In the genomic region with DNA sequence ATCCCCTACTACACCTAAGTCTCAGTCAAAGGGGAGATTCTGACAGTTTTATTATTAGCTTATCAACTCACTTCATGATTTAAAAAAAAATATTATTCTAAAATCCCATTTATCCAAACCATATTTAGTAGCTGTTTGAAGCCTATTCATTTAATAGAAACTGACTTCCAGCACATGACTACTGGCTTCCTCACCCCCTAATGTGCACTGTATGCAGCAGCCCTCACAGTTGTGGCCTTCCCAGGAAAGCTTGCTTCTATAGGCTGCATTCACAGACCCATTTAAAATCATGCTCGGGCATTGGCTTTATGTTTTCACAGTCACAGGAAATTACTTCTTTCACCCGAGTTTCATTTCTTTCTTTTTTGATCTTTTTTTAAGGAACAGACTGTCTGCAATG, we compare ENCODE assay signal across 21 mouse cellular contexts.
A peak's percentile ranks its signal among the peaks of the same experiment; 100 is the strongest.
DNase-seq lines count a peak whose midpoint lies in the region; ATAC-seq and TF ChIP-seq lines count a peak whose summit lies in the region.
"Had no signal": no experiment of that assay in that cellular context is flagged by ENCODE, and none has a peak within 500 bp of the region (broad histone marks: within the 10 kb centered on the region; RNA-seq: fewer than 3 reads in every experiment).

No protein-coding gene starts in this region.

- 0 out of 2 replicates have a peak overlapping the region, but pooled peaks have one; percentile 4 for H3K27ac ChIP-seq in forebrain, postnatal 0 days (ENCODE audit: low read depth, low read length)
- H3K27ac ChIP-seq in forebrain, embryonic 16.5 days (ENCODE audit: low read length): no peak overlapping the region
- no peak overlapping the region for H3K27ac ChIP-seq in midbrain, embryonic 14.5 days (replicated peaks; ENCODE audit: low read depth, low read length)
- no peak overlapping the region for H3K27ac ChIP-seq in midbrain, embryonic 11.5 days (ENCODE audit: low read depth, low read length)
- H3K27ac ChIP-seq in midbrain, embryonic 15.5 days: no peak overlapping the region
- H3K27ac ChIP-seq in midbrain, embryonic 16.5 days (ENCODE audit: low read length): no peak overlapping the region

- H3K9me3 ChIP-seq in forebrain, postnatal 0 days (ENCODE audit: low read length): no peaks in the 10 kb centered on the region
- H3K9me3 ChIP-seq in forebrain, embryonic 16.5 days (ENCODE audit: control insufficient read depth, low read length): no peaks in the 10 kb centered on the region
- no peaks in the 10 kb centered on the region for H3K9me3 ChIP-seq in midbrain, embryonic 14.5 days (ENCODE audit: control insufficient read depth, low read length)
- no peaks in the 10 kb centered on the region for H3K9me3 ChIP-seq in midbrain, embryonic 11.5 days (ENCODE audit: control insufficient read depth, low read length)
- H3K9me3 ChIP-seq in midbrain, embryonic 15.5 days: no peaks in the 10 kb centered on the region
- H3K9me3 ChIP-seq in midbrain, embryonic 16.5 days (replicated peaks; ENCODE audit: control insufficient read depth, low read length, poor library complexity, severe bottlenecking): no peaks in the 10 kb centered on the region
- H3K9me3 ChIP-seq: G1E had no signal

- ATAC-seq in forebrain, postnatal 0 days: peak; percentile 54; the same call in 1 of the 2 replicates
- ATAC-seq in forebrain, embryonic 16.5 days: no peak
- no peak for ATAC-seq in midbrain, embryonic 14.5 days (ENCODE audit: low FRiP score, low TSS enrichment)
- ATAC-seq in midbrain, embryonic 11.5 days (ENCODE audit: low FRiP score): no peak
- 0 out of 2 replicates have a peak, but pooled peaks have one; percentile 56 for ATAC-seq in midbrain, embryonic 15.5 days (replicated peaks)
- no peak for ATAC-seq in midbrain, embryonic 16.5 days
- ATAC-seq: activated CD4-positive, CD25-positive, alpha-beta regulatory T cell, adult 4 months; CD4-positive, CD25-positive, alpha-beta regulatory T cell, adult 4 months; Patski had no signal

- TF ChIP-seq CTCF in forebrain, postnatal 0 days (IDR thresholded peaks at IDR 0.05; ENCODE audit: low read depth): no peak

- no peak overlapping the region for H3K9ac ChIP-seq in forebrain, postnatal 0 days
- no peak overlapping the region for H3K9ac ChIP-seq in forebrain, embryonic 16.5 days (replicated peaks; ENCODE audit: low read depth, low read length)
- no peak overlapping the region for H3K9ac ChIP-seq in midbrain, embryonic 14.5 days (replicated peaks; ENCODE audit: low read length)
- H3K9ac ChIP-seq in midbrain, embryonic 11.5 days (ENCODE audit: low read length): no peak overlapping the region
- no peak overlapping the region for H3K9ac ChIP-seq in midbrain, embryonic 15.5 days
- H3K9ac ChIP-seq in midbrain, embryonic 16.5 days (ENCODE audit: low read depth, low read length): no peak overlapping the region

- WGBS in forebrain, postnatal 0 days: 38% methylated on average over 2 of the region's 2 CpGs
- 41% methylated on average over 2 of the region's 2 CpGs for WGBS in forebrain, embryonic 16.5 days
- WGBS in midbrain, embryonic 14.5 days: 43% methylated on average over 2 of the region's 2 CpGs
- WGBS in midbrain, embryonic 11.5 days: 52% methylated on average over 2 of the region's 2 CpGs
- 30% methylated on average over 2 of the region's 2 CpGs for WGBS in midbrain, embryonic 15.5 days
- WGBS in midbrain, embryonic 16.5 days: 21% methylated on average over 2 of the region's 2 CpGs

- H3K4me1 ChIP-seq in forebrain, postnatal 0 days (ENCODE audit: insufficient read depth): no peaks in the 10 kb centered on the region
- H3K4me1 ChIP-seq in forebrain, embryonic 16.5 days (replicated peaks; ENCODE audit: control insufficient read depth, insufficient read depth, low read length): no peaks in the 10 kb centered on the region
- H3K4me1 ChIP-seq in midbrain, embryonic 14.5 days (ENCODE audit: control insufficient read depth, insufficient read depth, low read length): no peaks in the 10 kb centered on the region
- no peaks in the 10 kb centered on the region for H3K4me1 ChIP-seq in midbrain, embryonic 11.5 days (ENCODE audit: control insufficient read depth, insufficient read depth, low read length)
- H3K4me1 ChIP-seq in midbrain, embryonic 15.5 days: no peaks in the 10 kb centered on the region
- H3K4me1 ChIP-seq in midbrain, embryonic 16.5 days (ENCODE audit: control insufficient read depth, insufficient read depth, low read length): no peaks in the 10 kb centered on the region

- H3K27me3 ChIP-seq in forebrain, postnatal 0 days (ENCODE audit: insufficient read depth, low read length): no peaks in the 10 kb centered on the region
- no peaks in the 10 kb centered on the region for H3K27me3 ChIP-seq in forebrain, embryonic 16.5 days (replicated peaks; ENCODE audit: control insufficient read depth, insufficient read depth, low read length)
- no peaks in the 10 kb centered on the region for H3K27me3 ChIP-seq in midbrain, embryonic 14.5 days (ENCODE audit: control insufficient read depth, insufficient read depth, low read length)
- no peaks in the 10 kb centered on the region for H3K27me3 ChIP-seq in midbrain, embryonic 11.5 days (ENCODE audit: control insufficient read depth, insufficient read depth, low read length)
- H3K27me3 ChIP-seq in midbrain, embryonic 15.5 days (replicated peaks): no peaks in the 10 kb centered on the region
- no peaks in the 10 kb centered on the region for H3K27me3 ChIP-seq in midbrain, embryonic 16.5 days (ENCODE audit: control insufficient read depth, insufficient read depth, low read depth, low read length)
- H3K27me3 ChIP-seq: CH12.LX had no signal

- no peak for DNase-seq in forebrain, postnatal 0 days
- DNase-seq in midbrain, embryonic 14.5 days: peak; percentile 6
- no peak for DNase-seq in midbrain, embryonic 11.5 days (ENCODE audit: low spot score, missing footprints)
- DNase-seq: adrenal gland, adult 2 months; adrenal gland, adult 8-10 months; adrenal gland, postnatal 10 days; adrenal gland, postnatal 14 days; adrenal gland, postnatal 25 days; adrenal gland, postnatal 36 days; B cell, adult 2 months; cerebellum, adult 11 months; cerebellum, adult 11-12 months; cerebellum, adult 18-20 months had no signal

- H3K36me3 ChIP-seq in forebrain, postnatal 0 days (ENCODE audit: insufficient read depth): no peaks in the 10 kb centered on the region
- H3K36me3 ChIP-seq in forebrain, embryonic 16.5 days (ENCODE audit: control insufficient read depth, insufficient read depth): no peaks in the 10 kb centered on the region
- no peaks in the 10 kb centered on the region for H3K36me3 ChIP-seq in midbrain, embryonic 14.5 days (ENCODE audit: control insufficient read depth, insufficient read depth, low read length)
- no peaks in the 10 kb centered on the region for H3K36me3 ChIP-seq in midbrain, embryonic 11.5 days (ENCODE audit: control insufficient read depth, insufficient read depth, low read length)
- no peaks in the 10 kb centered on the region for H3K36me3 ChIP-seq in midbrain, embryonic 15.5 days (replicated peaks)
- H3K36me3 ChIP-seq in midbrain, embryonic 16.5 days (ENCODE audit: control insufficient read depth, insufficient read depth, low read length): no peaks in the 10 kb centered on the region
- H3K36me3 ChIP-seq: G1E had no signal

- H3K4me2 ChIP-seq in forebrain, postnatal 0 days (ENCODE audit: low read depth): no peak overlapping the region
- H3K4me2 ChIP-seq in forebrain, embryonic 16.5 days (ENCODE audit: low read length): no peak overlapping the region
- no peak overlapping the region for H3K4me2 ChIP-seq in midbrain, embryonic 14.5 days (ENCODE audit: low read length)
- no peak overlapping the region for H3K4me2 ChIP-seq in midbrain, embryonic 11.5 days
- H3K4me2 ChIP-seq in midbrain, embryonic 15.5 days: no peak overlapping the region
- no peak overlapping the region for H3K4me2 ChIP-seq in midbrain, embryonic 16.5 days (ENCODE audit: low read length)

- no peak overlapping the region for H3K4me3 ChIP-seq in forebrain, postnatal 0 days (ENCODE audit: low read depth, low read length)
- no peak overlapping the region for H3K4me3 ChIP-seq in forebrain, embryonic 16.5 days (replicated peaks; ENCODE audit: low read length)
- no peak overlapping the region for H3K4me3 ChIP-seq in midbrain, embryonic 14.5 days (replicated peaks; ENCODE audit: low read depth, low read length)
- H3K4me3 ChIP-seq in midbrain, embryonic 11.5 days (ENCODE audit: low read depth, low read length): no peak overlapping the region
- no peak overlapping the region for H3K4me3 ChIP-seq in midbrain, embryonic 15.5 days
- no peak overlapping the region for H3K4me3 ChIP-seq in midbrain, embryonic 16.5 days (ENCODE audit: low read depth, low read length)

Comparison
In these comparisons a context has a peak if more than half of its experiments do, and no peak if none do; other contexts are left out.
1. ATAC-seq: peak in forebrain, postnatal 0 days (single experiment) and midbrain, embryonic 15.5 days (single experiment); none in forebrain, embryonic 16.5 days (single experiment), midbrain, embryonic 14.5 days (single experiment), midbrain, embryonic 11.5 days (single experiment) and midbrain, embryonic 16.5 days (single experiment).